Mouse (Mus musculus) MEL (cell line): ENCODE measurements at regions not wholly inside any gene's neighbourhood (a gene's known extent, or its start where the extent isn't known, plus 50 kb on each side); places are given as distances from the start of the nearest gene placed in this dataset.

Experiments used
- CTCF ChIP-seq, 3 experiments: IDR thresholded peaks in 2 of 3; conservative IDR thresholded peaks in 1 of 3; 2 replicates each; pipeline ENCODE4 v1.5.1; 2011 to 2012; ENCODE audit warnings: low read length in 3 of 3, low read depth in 2 of 3, mild to moderate bottlenecking in 2 of 3, improper control_type of control experiment in 1 of 3, inconsistent platforms in 1 of 3, mixed read lengths in 1 of 3, moderate library complexity in 1 of 3; ENCODE audit not compliant: control insufficient read depth in 1 of 3, insufficient read depth in 1 of 3, poor library complexity in 1 of 3, severe bottlenecking in 1 of 3
- EP300 ChIP-seq, 2 experiments: IDR thresholded peaks; 2 replicates each; pipeline ENCODE4 v1.6.1; 2011; ENCODE audit warnings: improper control_type of control experiment in 2 of 2, low read length in 2 of 2, low read depth in 1 of 2, mild to moderate bottlenecking in 1 of 2
- GATA1 ChIP-seq: IDR thresholded peaks from 2 replicates; pipeline ENCODE4 v1.6.1; 2011; ENCODE audit warnings: low read depth, low read length, improper control_type of control experiment
- MAX ChIP-seq: IDR thresholded peaks from 2 replicates; pipeline ENCODE4 v1.6.1; 2011; ENCODE audit warnings: low read length, improper control_type of control experiment
- MYC ChIP-seq: IDR thresholded peaks from 2 replicates; pipeline ENCODE4 v1.6.1; 2011; ENCODE audit warnings: low read depth, mild to moderate bottlenecking, low read length, improper control_type of control experiment, moderate library complexity
- POLR2A ChIP-seq, 2 experiments: IDR thresholded peaks; 2 replicates each; pipeline ENCODE4 v1.6.1; 2011 to 2012; ENCODE audit warnings: low read length in 2 of 2, mild to moderate bottlenecking in 2 of 2, control low read depth in 1 of 2, improper control_type of control experiment in 1 of 2, low read depth in 1 of 2, moderate library complexity in 1 of 2; ENCODE audit not compliant: control insufficient read depth in 1 of 2, insufficient read depth in 1 of 2, poor library complexity in 1 of 2
- POLR2AphosphoS5 ChIP-seq: IDR thresholded peaks from 2 replicates; pipeline ENCODE4 v1.6.1; 2012; ENCODE audit warnings: low read depth, borderline replicate concordance, mild to moderate bottlenecking, inconsistent platforms, low read length, moderate library complexity, mixed read lengths
- RAD21 ChIP-seq: IDR thresholded peaks from 2 replicates; pipeline ENCODE4 v1.6.1; 2011; ENCODE audit warnings: mild to moderate bottlenecking, low read depth, low read length, improper control_type of control experiment
- RCOR1 ChIP-seq: IDR thresholded peaks from 2 replicates; pipeline ENCODE4 v1.6.1; 2012; ENCODE audit warnings: low read depth, mild to moderate bottlenecking, inconsistent platforms, low read length, improper control_type of control experiment
- TAL1 ChIP-seq: IDR thresholded peaks from 2 replicates; pipeline ENCODE4 v1.6.1; 2012; ENCODE audit warnings: mild to moderate bottlenecking, inconsistent platforms, low read length, moderate library complexity, mixed read lengths
- TBP ChIP-seq: IDR thresholded peaks from 2 replicates; pipeline ENCODE4 v1.8.0; 2011; ENCODE audit warnings: low read depth, low read length, improper control_type of control experiment
- UBTF ChIP-seq: IDR thresholded peaks from 2 replicates; pipeline ENCODE4 v1.6.1; 2012; ENCODE audit warnings: low read depth, mild to moderate bottlenecking, inconsistent platforms, low read length, improper control_type of control experiment, moderate library complexity, borderline replicate concordance; ENCODE audit not compliant: insufficient read depth
- USF1 ChIP-seq: IDR thresholded peaks from 2 replicates; pipeline ENCODE4 v1.6.1; 2014; ENCODE audit warnings: low read depth, mild to moderate bottlenecking, inconsistent platforms, low read length, improper control_type of control experiment, moderate library complexity
- ZMIZ1 ChIP-seq: IDR thresholded peaks from 2 replicates; pipeline ENCODE4 v1.6.1; 2012; ENCODE audit warnings: low read depth, mild to moderate bottlenecking, inconsistent platforms, low read length, improper control_type of control experiment, moderate library complexity

DNA sequence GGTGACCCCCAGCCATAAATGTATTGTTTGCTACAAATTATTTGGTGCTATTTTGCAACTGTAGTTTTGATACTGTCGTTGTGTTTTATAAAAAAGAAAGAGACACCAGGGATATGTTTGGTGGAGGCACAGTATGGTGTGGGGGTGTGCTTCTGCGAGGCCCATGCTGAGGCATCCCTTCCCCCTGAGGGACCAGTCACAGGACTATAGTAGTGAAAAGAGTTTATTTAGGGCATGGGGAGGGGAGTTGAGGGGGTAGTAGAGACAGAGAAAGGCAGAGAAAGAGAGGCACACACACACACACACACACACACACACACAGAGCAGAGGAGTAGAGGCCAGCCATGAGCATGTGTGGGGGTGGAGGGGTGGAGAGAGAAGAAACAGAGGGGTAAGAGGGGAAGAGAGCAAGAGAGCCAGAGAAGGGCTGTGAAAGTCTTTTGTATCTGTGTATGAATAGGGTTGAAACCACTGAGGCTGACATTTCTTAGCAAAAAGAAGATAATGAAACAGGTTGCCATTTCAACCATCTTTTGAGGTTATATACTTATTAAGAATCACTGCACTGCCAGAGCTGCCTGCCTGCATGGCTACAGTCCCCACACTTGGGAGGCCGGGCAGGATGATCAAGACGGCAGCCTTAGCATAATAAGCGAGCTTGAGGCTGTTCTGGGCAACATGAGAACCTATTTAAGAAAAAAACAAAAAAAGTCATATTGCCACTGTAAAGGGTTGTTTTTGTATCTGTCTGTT is 65.3 kb upstream of the Osbpl8 start:
- TF ChIP-seq CTCF (IDR thresholded peaks at IDR 0.05 in 2 of 3, conservative IDR thresholded peaks at IDR 0.05 in 1 of 3; ENCODE audit: control insufficient read depth in 1 of 3, insufficient read depth in 1 of 3, low read depth in 2 of 3, low read length in 3 of 3, poor library complexity in 1 of 3, severe bottlenecking in 1 of 3) (no peak), POLR2A (IDR thresholded peaks at IDR 0.05; ENCODE audit: control insufficient read depth in 1 of 2, insufficient read depth in 1 of 2, low read depth in 1 of 2, low read length in 2 of 2, poor library complexity in 1 of 2) (no peak), GATA1 (no peak), MAX (no peak), USF1 (no peak), UBTF (no peak), POLR2AphosphoS5 (no peak), RAD21 (no peak), TAL1 (no peak), EP300 (IDR thresholded peaks at IDR 0.05; ENCODE audit: low read depth in 1 of 2, low read length in 2 of 2) (no peak), ZMIZ1 (no peak), MYC (no peak), RCOR1 (no peak), TBP (no peak)
